Mouse (Mus musculus) lung, postnatal 0 days (tissue): ENCODE measurements around the gene Ppp1r1b. TPM values are rescaled to one million over a fixed set of nuclear protein-coding genes. Genes with fewer than 3 reads are reported as not detected.

Source experiments
- ATAC-seq: fragments of 200-750 bp; cut with Nextera tagmentation; 2 replicates; pipeline ENCODE4 v1.8.0; 2017; ENCODE audit warnings: moderate library complexity
- DNase-seq: peaks from one replicate; pipeline ENCODE4 v3.0.0-alpha.2; 2016; ENCODE audit warnings: low spot score
- H3K27ac ChIP-seq: fragments of 300-500 bp; sonication (generic); 2 replicates; pipeline ENCODE4 v1.5.1; 2014; ENCODE audit warnings: antibody characterized with exemption, mild to moderate bottlenecking, low read length, mixed read lengths
- H3K27me3 ChIP-seq: fragments of 300-500 bp; sonication (generic); replicated peaks from 2 replicates; pipeline ENCODE4 v1.6.1; 2014; ENCODE audit warnings: low read length, mixed read lengths; ENCODE audit not compliant: insufficient read depth
- H3K36me3 ChIP-seq: fragments of 300-500 bp; sonication (generic); 2 replicates; pipeline ENCODE4 v1.6.1; 2014; ENCODE audit warnings: low read length, mixed read lengths; ENCODE audit not compliant: insufficient read depth
- H3K4me1 ChIP-seq: fragments of 300-500 bp; sonication (generic); 2 replicates; pipeline ENCODE4 v1.6.1; 2014; ENCODE audit warnings: antibody characterized with exemption, low read depth, low read length, mixed read lengths; ENCODE audit not compliant: insufficient read depth
- H3K4me2 ChIP-seq: fragments of 300-500 bp; sonication (generic); replicated peaks from 2 replicates; pipeline ENCODE4 v1.6.1; 2014; ENCODE audit warnings: low read depth, mild to moderate bottlenecking, low read length, moderate library complexity, mixed read lengths
- H3K4me3 ChIP-seq: fragments of 300-500 bp; sonication (generic); 2 replicates; pipeline ENCODE4 v1.5.1; 2014; ENCODE audit warnings: low read depth, low read length
- H3K9ac ChIP-seq: fragments of 300-500 bp; sonication (generic); replicated peaks from 2 replicates; pipeline ENCODE4 v1.6.1; 2014; ENCODE audit warnings: low read depth, mild to moderate bottlenecking
- H3K9me3 ChIP-seq: fragments of 300-500 bp; sonication (generic); 2 replicates; pipeline ENCODE4 v1.6.1; 2016; ENCODE audit warnings: low read length, mixed read lengths
- CTCF ChIP-seq: IDR thresholded peaks from 2 replicates; pipeline ENCODE4 v1.5.1; 2016; ENCODE audit warnings: antibody characterized with exemption, mild to moderate bottlenecking
- EP300 ChIP-seq: IDR thresholded peaks from 2 replicates; pipeline ENCODE4 v1.6.1; 2016; ENCODE audit warnings: antibody characterized with exemption, mild to moderate bottlenecking, control low read depth
- WGBS: fragments of 180-500 bp; shearing (Covaris S2); extraction: QIAGEN DNeasy Blood & Tissue Kit; methylation state at CpG from one replicate; pipeline ENCODE4 v1.1.7; 2014; 5-methylcytosine and 5-hydroxymethylcytosine counted together
- polyA plus RNA-seq: library from polyadenylated mRNA; unstranded; fragments of >200 nt; fragmentation: Nextera tagmentation; extraction: Ambion mirVana; gene quantifications from 2 replicates; pipeline ENCODE4 v1.2.1, GENCODE M21; 2015

Gene Ppp1r1b
- polyA plus RNA-seq, 1 experiment from 2014 or later, result 18.6 TPM

DNA sequence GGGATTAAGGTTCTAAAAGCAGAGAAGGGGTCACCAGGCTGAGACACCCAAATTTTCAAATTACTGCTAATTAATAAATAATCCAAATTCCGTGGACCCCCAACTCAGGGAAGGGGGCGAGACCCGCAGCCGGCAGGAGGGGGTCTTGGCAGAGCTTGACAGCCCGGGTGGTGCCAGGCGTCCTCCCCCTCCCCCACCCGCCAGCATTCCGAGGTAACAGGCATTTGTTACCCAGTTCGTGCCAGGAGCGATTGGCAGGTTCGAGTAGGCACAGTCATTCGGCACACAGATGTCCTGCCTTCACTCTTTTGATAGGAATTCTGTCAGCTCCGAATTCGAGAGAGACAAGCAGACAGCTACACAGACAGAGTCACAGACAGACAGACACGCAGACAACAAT is 29.1 kb upstream of the Ppp1r1b start:
- Histone ChIP-seq H3K9me3 (no peaks in the 10 kb centered on the region), H3K27me3 (peaks cover 77% of the 10 kb centered on the region), H3K27ac (no peak overlapping the region), H3K4me1 (no peaks in the 10 kb centered on the region), H3K4me2 (no peak overlapping the region), H3K4me3 (no peak overlapping the region), H3K36me3 (no peaks in the 10 kb centered on the region), H3K9ac (no peak overlapping the region)
- 5% methylated on average over 15 of the region's 15 CpGs for WGBS
- ATAC-seq, result no peak
- DNase-seq, result no peak
- TF ChIP-seq CTCF (no peak), EP300 (no peak)

DNA sequence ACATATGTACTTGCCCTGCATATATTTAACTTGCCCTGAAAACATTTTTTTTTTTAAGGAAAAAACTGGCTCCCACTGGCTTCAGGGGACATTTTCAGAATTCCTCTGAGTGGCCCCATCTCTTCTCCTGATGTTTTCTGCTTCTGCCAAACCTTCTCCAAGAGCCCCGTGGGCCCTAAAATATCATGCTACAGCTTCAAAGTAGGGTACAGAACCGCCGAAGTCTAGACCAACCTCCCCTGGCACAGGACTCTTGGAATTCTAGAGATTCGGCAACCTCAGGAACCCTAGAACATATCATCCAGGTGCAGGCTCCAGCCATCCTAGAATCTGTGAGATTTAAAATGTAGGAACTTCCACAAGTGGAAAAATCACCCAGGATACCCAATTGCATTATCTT is 28.7 kb upstream of the Ppp1r1b start:
- WGBS, result 16% methylated on average over 4 of the region's 4 CpGs
- no peaks in the 10 kb centered on the region for H3K4me1 ChIP-seq
- no peaks in the 10 kb centered on the region for H3K9me3 ChIP-seq
- no peak overlapping the region for H3K9ac ChIP-seq
- DNase-seq (no peak), ATAC-seq (no peak)
- H3K27me3 ChIP-seq, result peaks cover 77% of the 10 kb centered on the region
- H3K36me3 ChIP-seq, result no peaks in the 10 kb centered on the region
- no peak overlapping the region for H3K4me3 ChIP-seq
- H3K27ac ChIP-seq, result no peak overlapping the region
- H3K4me2 ChIP-seq, result no peak overlapping the region
- no peak for TF ChIP-seq CTCF
- TF ChIP-seq EP300, result no peak

DNA sequence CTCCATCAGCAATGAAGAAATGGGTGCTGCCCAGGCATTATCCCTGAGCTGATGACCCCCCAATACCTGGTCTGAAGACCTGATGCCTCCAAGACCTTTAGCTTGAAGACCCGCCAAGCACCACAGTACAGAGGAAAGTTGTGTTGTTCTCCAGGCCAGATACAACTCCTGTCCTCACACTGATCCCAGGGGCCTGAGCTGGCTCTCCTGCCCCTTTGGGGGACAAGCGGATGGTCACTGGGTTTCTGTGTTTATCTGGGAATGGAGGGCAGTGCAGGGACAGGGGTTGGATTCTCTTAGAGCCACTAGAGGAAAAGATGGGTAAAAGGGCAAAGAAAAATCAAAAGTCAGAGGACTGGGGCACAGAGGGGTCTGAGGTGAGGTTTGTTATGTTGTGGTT is 28.3 kb upstream of the Ppp1r1b start:
- ATAC-seq, result no peak
- Histone ChIP-seq H3K36me3 (no peaks in the 10 kb centered on the region), H3K4me1 (no peaks in the 10 kb centered on the region), H3K27me3 (peaks cover 79% of the 10 kb centered on the region), H3K4me2 (no peak overlapping the region), H3K27ac (no peak overlapping the region), H3K4me3 (no peak overlapping the region), H3K9ac (no peak overlapping the region), H3K9me3 (no peaks in the 10 kb centered on the region)
- DNase-seq, result no peak
- WGBS, result 10% methylated on average over 2 of the region's 2 CpGs
- TF ChIP-seq EP300 (no peak), CTCF (no peak)

DNA sequence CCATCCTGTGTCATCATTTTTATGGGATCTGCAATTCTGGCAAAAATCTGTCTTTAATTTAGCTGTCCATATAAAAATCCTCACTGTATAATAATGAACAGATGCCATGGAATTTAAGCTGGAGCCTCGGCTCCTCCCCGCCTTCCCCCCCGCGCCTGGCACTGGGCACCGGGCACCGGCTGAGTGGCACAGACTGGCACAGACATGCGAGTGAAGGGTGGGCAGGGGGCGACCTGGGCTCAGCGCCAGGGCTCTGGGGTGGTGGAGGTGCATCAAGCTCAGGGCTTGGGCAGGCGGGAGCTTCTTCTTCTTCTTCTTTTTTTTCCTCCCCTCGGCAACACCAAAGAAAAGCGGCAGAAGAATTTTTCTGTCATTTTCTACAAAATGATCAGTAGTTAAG is 27.8 kb upstream of the Ppp1r1b start:
- H3K4me2 ChIP-seq, result no peak overlapping the region
- no peaks in the 10 kb centered on the region for H3K36me3 ChIP-seq
- H3K4me3 ChIP-seq, result no peak overlapping the region
- no peak for DNase-seq
- H3K9ac ChIP-seq, result no peak overlapping the region
- ATAC-seq, result no peak
- no peaks in the 10 kb centered on the region for H3K4me1 ChIP-seq
- H3K9me3 ChIP-seq, result no peaks in the 10 kb centered on the region
- H3K27me3 ChIP-seq, result peaks cover 81% of the 10 kb centered on the region
- H3K27ac ChIP-seq, result no peak overlapping the region
- WGBS, result 8% methylated on average over 10 of the region's 12 CpGs
- TF ChIP-seq CTCF, result no peak
- TF ChIP-seq EP300, result no peak

DNA sequence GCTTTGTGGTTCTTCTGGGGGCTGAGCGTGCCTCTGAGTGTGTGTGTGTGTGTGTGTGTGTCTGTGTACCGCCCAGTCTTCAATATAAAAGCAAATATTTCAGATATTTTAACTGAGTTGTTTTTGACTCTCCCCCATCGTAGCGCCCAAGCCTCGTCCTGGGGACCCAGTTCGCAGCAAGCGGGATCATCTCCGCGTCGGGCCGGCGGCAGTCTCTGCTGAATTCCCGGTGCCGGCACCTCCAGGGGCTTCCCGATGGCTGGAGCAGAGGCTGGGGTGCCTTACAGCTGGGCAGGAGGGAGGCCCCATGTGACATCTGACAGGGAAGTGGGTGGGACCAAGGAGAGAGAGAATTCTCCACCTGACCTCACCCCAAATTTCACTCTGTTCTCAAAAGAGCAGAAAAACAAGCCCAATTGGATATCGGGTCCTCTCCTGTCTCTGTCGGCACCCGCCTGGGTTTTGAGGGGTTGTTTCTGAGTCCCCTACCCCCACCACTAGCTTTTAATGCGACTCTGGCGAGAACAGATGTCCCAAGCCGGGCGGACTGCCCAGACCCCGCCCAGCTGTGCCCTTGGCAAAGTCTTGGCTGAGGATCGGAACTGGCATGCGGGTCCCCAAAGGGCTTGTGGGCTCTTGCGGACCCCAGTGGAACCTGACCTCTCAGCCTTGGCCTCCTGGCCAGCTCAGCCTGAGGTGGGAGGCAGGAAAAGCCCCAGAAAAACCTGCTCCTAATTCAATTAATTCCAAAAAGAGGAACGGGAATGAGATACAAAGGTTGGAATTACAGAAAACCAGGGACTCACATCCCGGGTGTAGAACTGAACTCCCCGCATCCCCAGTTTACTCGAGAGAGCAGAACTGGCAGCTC is 27.2 kb upstream of the Ppp1r1b start:
- no peak for TF ChIP-seq EP300
- TF ChIP-seq CTCF, result no peak
- peaks cover 87% of the 10 kb centered on the region for H3K27me3 ChIP-seq
- H3K9me3 ChIP-seq, result no peaks in the 10 kb centered on the region
- 2% methylated on average over 30 of the region's 30 CpGs for WGBS
- no peak for ATAC-seq
- no peaks in the 10 kb centered on the region for H3K4me1 ChIP-seq
- no peak overlapping the region for H3K4me3 ChIP-seq
- no peak overlapping the region for H3K9ac ChIP-seq
- no peak overlapping the region for H3K27ac ChIP-seq
- no peak overlapping the region for H3K4me2 ChIP-seq
- H3K36me3 ChIP-seq, result no peaks in the 10 kb centered on the region
- no peak for DNase-seq

DNA sequence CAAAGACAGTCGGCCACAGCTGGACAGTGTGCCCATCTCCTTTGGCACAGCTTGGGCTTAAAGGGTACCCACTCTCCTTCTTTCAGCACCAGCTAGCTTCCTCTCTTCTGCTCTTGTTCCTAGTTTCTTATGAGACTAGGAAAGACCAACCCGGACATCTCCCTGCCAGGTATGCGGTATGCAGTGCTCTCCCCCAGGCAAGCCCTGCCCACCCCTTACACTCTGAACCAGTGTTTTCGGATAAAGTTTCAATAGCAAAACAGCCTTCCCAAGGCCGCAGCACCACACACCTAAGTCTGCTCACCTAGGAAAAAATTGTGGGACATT is 26.6 kb upstream of the Ppp1r1b start:
- DNase-seq (no peak), ATAC-seq (no peak)
- Histone ChIP-seq H3K36me3 (no peaks in the 10 kb centered on the region), H3K27ac (no peak overlapping the region), H3K27me3 (peaks cover 87% of the 10 kb centered on the region), H3K9ac (no peak overlapping the region), H3K9me3 (no peaks in the 10 kb centered on the region), H3K4me1 (no peaks in the 10 kb centered on the region), H3K4me2 (no peak overlapping the region), H3K4me3 (no peak overlapping the region)
- TF ChIP-seq EP300, result no peak
- no peak for TF ChIP-seq CTCF
- WGBS, result 5% methylated on average over 5 of the region's 5 CpGs
